Mouse (Mus musculus): Measurements from ENCODE around the gene Klf9.

Klf9 gene

DNA sequence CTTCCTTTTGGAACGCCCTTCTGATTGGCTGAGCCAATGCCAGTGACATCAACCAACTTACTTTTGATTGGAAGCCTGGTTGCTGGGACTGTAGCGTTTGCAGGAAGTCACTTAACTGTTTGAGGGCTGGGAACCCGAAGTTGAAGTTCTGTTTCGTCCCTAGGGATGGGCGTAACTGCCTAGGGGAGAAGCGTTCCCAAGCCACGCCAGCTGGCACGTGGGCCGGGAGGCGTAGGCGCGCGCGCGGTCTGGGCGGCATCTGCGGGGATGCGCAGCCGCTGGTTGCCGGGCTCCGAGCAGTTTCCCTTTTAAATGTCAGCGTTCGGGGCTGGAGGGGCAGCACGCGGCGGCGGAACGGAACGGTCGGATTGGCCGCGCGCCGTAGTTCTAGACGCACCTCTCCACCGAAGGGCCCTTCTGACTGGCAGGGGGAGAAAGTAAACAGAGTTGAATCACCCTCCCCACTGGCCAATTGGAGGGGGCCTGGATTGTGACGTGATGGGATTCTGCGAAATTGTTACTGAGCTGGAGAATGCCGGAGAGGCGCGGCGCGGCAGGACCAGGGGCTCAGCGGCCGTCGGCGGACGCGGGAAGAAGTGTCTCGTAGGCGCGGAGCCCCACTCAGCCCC is at the start of gene Klf9:
TSS of gene Klf9 (plus strand) at position 538 of the 629 bp plus-strand sequence.
- peak; percentile 98 for DNase-seq (ENCODE audit: low read depth, low spot score)

DNA sequence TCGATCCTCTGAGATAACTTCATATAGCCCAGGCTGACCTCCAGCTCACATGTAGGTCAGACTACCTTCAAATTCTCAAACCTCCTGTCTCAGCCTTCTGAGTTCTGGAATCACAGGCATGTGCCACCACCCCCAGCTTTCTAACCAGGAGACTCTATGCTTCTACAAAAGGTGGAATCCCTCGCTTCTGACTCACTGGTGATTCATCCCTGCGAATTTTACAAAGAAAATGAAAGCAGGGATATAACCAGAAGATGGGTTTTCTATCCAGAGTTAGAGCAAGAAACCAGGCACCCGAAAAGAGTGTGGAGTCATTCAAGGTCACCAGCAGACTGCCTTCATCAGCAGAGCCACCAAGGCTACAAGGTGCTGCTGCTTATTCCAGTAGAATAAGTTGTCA is 49.4 kb upstream of the Klf9 start:
- no peak for DNase-seq (ENCODE audit: low read depth, low spot score)

DNA sequence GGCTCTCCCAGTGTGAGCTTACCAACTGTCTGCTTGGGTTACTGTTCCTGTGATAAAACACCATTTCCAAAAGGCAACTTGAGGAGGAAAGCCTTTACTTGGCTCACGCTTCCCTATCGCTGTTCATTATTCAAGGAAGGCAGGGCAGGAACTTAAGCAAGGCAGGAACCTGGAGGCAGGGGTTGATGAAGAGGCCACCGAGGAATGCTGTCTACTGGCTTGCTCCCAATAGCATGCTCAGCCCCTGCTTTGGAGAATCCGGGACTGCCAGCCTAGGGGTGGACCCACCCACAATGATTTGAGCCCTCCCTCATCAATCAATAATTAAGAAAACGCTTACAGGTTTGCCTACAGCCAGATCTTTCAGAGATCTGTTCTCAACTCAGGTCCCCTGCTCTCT is 47.5 kb upstream of the Klf9 start:
- peak; percentile 65 for DNase-seq (ENCODE audit: low read depth, low spot score)

DNA sequence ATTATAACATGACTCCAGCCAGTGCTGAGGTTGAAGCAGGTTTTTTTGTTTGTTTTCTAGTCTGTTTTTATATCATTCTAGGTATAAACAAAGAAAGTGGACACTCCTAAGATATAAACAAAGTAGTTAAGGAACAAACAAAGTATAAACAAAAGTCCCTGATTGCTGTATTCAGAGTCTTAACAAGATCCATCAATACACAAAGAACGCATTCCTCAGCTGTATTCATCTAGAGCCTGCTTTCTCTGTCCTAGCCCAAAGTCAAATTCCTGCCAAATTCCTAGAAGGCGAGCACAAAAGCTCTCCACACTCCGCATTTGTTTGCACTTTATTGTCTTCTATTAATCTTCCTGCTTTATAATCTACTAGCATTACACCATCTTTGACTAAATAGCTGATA is 46.1 kb upstream of the Klf9 start:
- peak; percentile 96 for DNase-seq (ENCODE audit: low read depth, low spot score)

- no peak for DNase-seq (ENCODE audit: low read depth, low spot score)
Measured at GRCm38 (mm10) chr19:23106859-23107258, 34.2 kb upstream of the Klf9 start.

GRCm38 (mm10) chr19:23107335-23107734 is 33.7 kb upstream of the Klf9 start:
- DNase-seq (ENCODE audit: low read depth, low spot score), result no peak

DNA sequence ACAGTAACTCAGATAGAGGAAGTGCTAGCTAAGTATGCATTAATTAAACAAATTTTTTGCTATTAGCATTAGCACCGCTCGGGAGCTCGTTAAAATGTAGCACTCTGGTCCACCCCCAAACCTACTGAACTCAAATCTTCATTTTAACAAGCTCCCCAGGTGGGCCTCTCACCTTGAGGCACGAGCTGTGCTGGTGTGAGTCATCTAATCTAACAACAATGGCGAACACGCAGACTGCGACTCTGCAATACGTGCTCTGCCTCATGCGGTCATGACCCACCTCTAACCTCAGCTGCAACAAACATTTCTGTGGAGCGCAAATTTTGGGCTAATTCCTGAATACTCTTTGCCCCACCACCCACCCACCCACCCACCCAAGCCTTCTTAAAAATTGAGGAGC is 19.2 kb upstream of the Klf9 start:
- DNase-seq (ENCODE audit: low read depth, low spot score), result peak; percentile 67

GRCm38 (mm10) chr19:23124023-23124550 is 16.9 kb upstream of the Klf9 start:
- DNase-seq (ENCODE audit: low read depth, low spot score), result peak; percentile 56

DNA sequence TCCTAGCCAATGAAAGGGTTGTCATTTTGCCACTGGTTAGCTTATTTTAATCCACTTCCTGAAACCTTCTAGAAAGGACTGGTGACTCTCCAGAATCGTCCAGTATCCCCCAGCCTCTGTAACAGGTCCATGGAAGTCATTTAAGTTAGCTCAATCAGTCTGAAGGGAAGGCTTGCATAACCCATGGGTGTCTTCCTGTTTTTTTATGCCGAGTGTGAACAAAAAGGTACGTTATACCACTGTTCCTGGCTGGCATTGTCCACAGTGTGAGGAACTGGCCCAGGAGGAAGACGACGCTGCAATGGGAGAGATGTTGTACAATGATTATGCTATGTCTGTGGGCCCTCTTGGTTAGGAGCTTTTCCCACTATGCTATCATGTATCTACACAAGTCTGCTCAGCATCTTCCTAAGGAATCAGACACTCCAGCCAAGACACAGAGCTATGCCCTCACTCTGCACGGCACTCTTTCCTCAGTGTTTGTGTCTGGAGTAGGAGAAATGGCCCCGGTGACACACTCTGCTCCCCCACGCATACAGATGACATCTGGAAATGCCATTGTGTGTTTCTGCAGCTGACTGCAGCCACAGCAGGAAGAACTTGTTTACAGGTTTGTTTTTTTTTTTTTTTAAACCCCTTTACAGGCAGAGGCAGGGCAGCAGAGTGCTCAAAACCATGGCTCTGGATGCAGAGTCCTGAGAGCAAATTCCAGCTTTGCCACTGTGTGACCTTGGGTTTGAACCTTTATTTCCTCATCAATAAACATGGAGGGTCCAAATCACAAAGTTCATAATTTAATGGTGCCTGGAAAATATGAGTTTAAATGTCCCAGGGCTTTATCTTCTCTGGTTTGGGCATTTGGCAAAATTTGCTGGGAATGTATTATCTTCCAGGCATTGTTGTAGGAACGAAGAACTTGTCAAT is 15.5 kb upstream of the Klf9 start:
- DNase-seq (ENCODE audit: low read depth, low spot score), result no peak

- DNase-seq (ENCODE audit: low read depth, low spot score), result no peak
Measured at GRCm38 (mm10) chr19:23129908-23130307, 11.1 kb upstream of the Klf9 start.

DNA sequence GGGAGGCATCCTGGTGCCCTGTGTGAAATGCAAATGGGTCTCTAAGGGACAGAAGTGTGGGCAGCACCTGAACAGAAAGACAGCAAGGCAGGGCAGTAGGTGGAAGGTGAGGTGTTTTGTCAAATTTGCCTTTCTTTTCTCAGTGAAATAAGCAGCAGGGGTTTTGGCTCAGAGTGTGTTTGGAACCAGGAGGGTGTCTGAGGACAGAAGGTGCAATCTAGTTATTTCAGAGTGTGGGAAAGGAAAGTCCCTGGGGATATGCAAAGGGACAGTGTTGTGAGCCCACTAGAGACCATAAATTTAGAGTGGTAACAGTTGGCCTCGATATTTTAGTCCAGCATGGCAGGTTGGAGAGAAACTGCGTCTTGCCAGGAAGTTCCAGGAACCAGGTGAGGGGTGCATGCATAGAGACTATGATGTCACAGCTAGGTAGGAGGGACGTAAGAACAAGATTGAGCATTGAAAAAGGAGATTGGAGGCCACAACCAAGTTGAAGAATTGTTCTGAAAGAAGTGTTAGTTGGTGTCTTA is 8.9 kb upstream of the Klf9 start:
- peak; percentile 14 for DNase-seq (ENCODE audit: low read depth, low spot score)

- DNase-seq (ENCODE audit: low read depth, low spot score), result peak; percentile 95
Measured at GRCm38 (mm10) chr19:23132720-23133426, 8.2 kb upstream of the Klf9 start.

- peak; percentile 87 for DNase-seq (ENCODE audit: low read depth, low spot score)
Measured at GRCm38 (mm10) chr19:23133427-23134094, 7.5 kb upstream of the Klf9 start.

DNA sequence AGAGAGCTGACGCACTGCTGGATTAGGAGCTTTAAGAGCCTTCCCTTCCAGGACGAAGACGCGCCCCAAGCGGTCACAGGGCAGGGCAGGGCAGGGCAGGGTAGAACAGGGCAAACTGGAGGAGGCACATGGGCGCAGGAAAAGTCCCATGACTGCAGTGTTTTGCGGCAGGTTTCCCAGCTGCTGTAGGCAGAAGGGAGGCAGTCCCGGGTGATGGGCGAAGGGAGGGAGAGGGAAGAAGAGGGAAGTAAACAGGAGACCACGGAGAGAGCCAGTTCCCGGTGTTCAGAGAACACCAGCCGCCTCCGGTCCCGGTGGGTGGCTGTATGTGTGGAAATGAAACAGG is 7.0 kb upstream of the Klf9 start:
- DNase-seq (ENCODE audit: low read depth, low spot score), result peak; percentile 93

DNA sequence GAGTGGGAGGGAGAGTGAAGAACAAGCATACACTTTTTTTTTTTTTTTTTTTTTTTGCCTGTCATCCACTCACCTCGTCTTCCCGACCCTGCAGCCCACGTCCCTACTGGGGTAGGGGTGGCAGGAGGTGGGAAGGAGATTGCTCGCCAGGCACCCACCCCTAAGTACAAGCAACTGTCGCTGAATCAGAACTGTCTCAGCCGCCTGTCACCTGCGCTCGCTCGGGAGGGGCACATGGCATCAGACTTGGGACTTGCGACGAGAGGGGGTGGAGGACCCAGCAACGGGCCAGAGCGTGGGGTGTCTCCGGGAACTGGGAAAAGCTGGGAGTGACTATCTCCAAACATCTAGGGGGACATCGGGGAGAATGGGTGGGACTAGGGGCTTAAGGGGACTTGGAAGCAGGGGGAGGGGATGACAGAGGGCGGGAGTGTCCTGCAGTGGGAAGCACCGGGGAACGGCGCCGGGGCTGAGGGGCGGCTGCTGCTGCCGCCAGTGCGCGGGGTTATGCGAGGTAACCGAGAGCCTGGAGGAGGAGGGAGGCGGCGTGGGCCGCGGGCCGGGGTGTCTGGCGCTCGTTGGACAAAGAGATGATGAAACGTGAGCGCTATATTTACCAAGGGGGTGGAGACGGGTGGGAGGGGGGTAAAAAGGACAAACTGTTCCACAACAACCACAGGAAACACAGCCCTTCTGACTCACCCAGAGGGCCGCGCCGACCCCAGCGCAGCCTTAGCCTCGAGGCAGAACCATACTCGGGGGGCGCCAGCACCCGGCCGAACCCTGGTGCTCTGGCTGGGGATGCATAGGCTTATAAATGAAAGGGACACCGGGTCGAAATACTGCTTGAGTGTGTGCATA is 6.4 kb upstream of the Klf9 start:
- peak; percentile 67 for DNase-seq (ENCODE audit: low read depth, low spot score)

DNA sequence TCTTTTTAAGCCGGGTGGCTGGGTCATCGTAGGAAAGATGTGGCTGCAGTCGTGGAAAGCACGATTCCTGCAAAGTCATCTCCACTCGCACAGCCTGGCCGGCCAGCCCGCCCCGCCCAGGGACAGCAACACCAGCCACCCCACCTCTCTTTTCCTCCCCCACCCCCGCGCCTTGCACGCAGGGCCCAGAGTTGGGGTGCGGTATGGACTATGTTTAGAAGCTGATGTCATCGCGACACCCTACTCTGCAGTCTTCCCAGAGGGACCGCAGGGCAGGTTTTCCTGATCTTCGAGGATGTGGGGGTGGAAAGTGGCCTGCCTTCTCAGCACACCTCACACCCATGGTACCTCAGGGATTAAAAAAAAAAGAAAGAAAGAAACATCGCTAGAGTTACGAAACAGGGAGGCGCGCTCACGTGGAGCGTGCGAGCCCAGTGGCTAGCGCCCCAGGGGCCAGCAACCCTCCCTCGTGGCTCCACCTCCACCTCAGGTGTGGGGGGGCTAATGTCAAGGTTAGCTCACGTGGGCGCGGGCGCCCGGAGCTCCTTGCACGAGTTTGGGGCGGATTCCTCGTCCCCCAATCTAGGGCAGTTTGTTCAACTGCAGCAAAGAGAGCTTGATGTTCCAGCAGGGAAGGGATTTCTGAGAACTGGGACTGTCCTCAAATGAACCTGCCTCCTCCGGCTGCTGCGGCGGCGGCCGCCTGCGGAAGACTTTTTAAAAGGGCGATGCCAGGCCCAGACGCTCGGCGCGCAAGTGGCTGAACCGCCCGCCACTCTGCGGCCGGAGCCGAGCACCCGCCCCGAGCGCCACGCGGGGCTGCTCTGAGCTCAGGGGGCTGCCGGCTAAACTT is 5.5 kb upstream of the Klf9 start:
- peak; percentile 81 for DNase-seq (ENCODE audit: low read depth, low spot score)

- DNase-seq (ENCODE audit: low read depth, low spot score), result peak; percentile 95
Measured at GRCm38 (mm10) chr19:23136202-23136850, 4.7 kb upstream of the Klf9 start.

GRCm38 (mm10) chr19:23137295-23137694 is 3.7 kb upstream of the Klf9 start:
- no peak for DNase-seq (ENCODE audit: low read depth, low spot score)

All from ES-CJ7 (cell line).